Comparison of ENCODE assay signal across 17 mouse cellular contexts in genomic region chr9:41975968-41976367, GRCm38 (mm10).
"Had no signal": no experiment of that assay in that cellular context is flagged by ENCODE, and none has a peak within 500 bp of the region (broad histone marks: within the 10 kb centered on the region; RNA-seq: fewer than 3 reads in every experiment).

No protein-coding gene starts in this region.

- H3K4me2 ChIP-seq: liver, embryonic 13.5 days; liver, embryonic 15.5 days; lung, embryonic 15.5 days; midbrain, embryonic 13.5 days; midbrain, embryonic 15.5 days; neural tube, embryonic 12.5 days; stomach, embryonic 15.5 days had no signal

- ATAC-seq: liver, postnatal 0 days; midbrain, embryonic 13.5 days; midbrain, embryonic 15.5 days had no signal

- H3K27ac ChIP-seq: liver, embryonic 13.5 days; liver, embryonic 15.5 days; lung, embryonic 15.5 days; macrophage; midbrain, embryonic 13.5 days; midbrain, embryonic 15.5 days; neural tube, embryonic 12.5 days; stomach, embryonic 15.5 days; stomach, postnatal 0 days had no signal

- H3K9me3 ChIP-seq: liver, embryonic 15.5 days; lung, embryonic 15.5 days; midbrain, embryonic 15.5 days; stomach, embryonic 15.5 days had no signal

- H3K36me3 ChIP-seq: liver, embryonic 13.5 days; liver, embryonic 15.5 days; midbrain, embryonic 15.5 days had no signal

- H3K4me1 ChIP-seq: liver, embryonic 13.5 days; liver, embryonic 15.5 days; lung, embryonic 15.5 days; megakaryocyte, embryonic 14.5 days; midbrain, embryonic 13.5 days; neural tube, embryonic 12.5 days; stomach, embryonic 15.5 days had no signal

- H3K4me3 ChIP-seq: liver, embryonic 13.5 days; liver, embryonic 15.5 days; lung, embryonic 15.5 days; megakaryocyte, embryonic 14.5 days; midbrain, embryonic 13.5 days; midbrain, embryonic 15.5 days; neural tube, embryonic 12.5 days; stomach, embryonic 15.5 days had no signal

- H3K9ac ChIP-seq: liver, embryonic 13.5 days; liver, embryonic 15.5 days; liver, postnatal 0 days; lung, embryonic 15.5 days; midbrain, embryonic 13.5 days; midbrain, embryonic 15.5 days; neural tube, embryonic 12.5 days; stomach, embryonic 15.5 days had no signal

- DNase-seq: liver, embryonic 13.5 days; liver, postnatal 0 days; lung, postnatal 10 days; lung, postnatal 36 days; right cerebral cortex, postnatal 14 days; thymus, adult 2 months; thymus, postnatal 25 days; thymus, postnatal 4 days had no signal

- H3K27me3 ChIP-seq: liver, embryonic 13.5 days; liver, embryonic 15.5 days; lung, embryonic 15.5 days; megakaryocyte, embryonic 14.5 days; midbrain, embryonic 13.5 days; midbrain, embryonic 15.5 days; neural tube, embryonic 12.5 days; stomach, embryonic 15.5 days had no signal
